Mouse (Mus musculus): Measurements from ENCODE around the gene Dnajc5.

DNA sequence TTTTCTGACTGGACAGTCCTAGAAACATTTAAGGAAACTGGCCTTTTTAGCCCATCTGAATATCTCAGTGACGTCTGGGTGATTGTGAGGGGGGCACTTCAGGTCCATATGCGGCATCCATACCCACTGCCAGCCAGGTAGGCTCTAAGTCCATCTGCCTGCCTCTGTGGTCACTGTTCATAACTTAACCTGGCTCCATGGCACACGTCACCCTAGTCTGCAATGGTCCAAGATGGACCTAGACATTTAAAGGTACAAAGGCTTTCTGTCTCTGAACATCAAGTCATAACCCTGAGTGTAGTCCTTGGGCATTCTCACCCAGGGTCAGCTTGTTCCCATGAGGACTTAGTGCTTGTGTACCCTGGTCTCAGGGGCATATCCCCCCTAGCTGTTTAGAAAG, 47.1 kb downstream of the Dnajc5 start:
- no peak for TF ChIP-seq CTCF (IDR thresholded peaks at IDR 0.05; ENCODE audit: low read depth)
- TF ChIP-seq EP300 (IDR thresholded peaks at IDR 0.05; ENCODE audit: low read depth), result no peak

Data from liver, embryonic 14.5 days (tissue).